Mouse (Mus musculus) E14TG2a.4 (cell line): Measurements from ENCODE around the gene E130114P18Rik.

Experiments used
- CTCF ChIP-seq: conservative IDR thresholded peaks from 2 replicates; pipeline ENCODE4 v1.5.1; 2014; ENCODE audit warnings: low read length
- NANOG ChIP-seq: IDR thresholded peaks from 2 replicates; pipeline ENCODE4 v1.6.1; 2014; ENCODE audit warnings: borderline replicate concordance, low read length, mixed read lengths
- POU5F1 ChIP-seq: IDR thresholded peaks from 2 replicates; pipeline ENCODE4 v1.6.1; 2014; ENCODE audit warnings: low read length, borderline replicate concordance

DNA sequence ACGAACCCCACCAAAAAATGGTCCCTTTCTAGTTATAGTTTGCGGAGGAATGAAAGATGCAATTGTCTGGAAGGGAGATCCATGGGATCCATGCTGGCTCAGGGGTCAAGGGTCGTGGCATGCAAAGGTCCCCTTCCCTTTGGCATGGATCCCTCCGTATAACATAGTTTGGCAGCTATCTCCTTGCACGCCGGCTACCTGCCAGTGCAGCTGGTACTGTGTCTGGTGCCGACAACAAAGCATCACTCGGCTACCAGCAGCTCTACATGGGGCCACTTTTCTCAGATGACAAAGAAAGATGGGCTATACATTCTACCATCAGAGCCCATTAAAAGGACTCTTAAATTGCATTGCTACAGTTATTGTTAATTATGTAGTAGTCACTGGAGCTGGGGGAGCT lies 169.2 kb downstream of the E130114P18Rik start:
- TF ChIP-seq CTCF (no peak), POU5F1 (no peak), NANOG (no peak)
